ENCODE assay signal across 8 mouse cellular contexts in genomic region chr6:49214086-49214927, GRCm38 (mm10). TPM values are rescaled to one million over a fixed set of nuclear protein-coding genes. Genes with fewer than 3 reads are reported as not detected.
DNase-seq lines count a peak whose midpoint lies in the region; ATAC-seq and TF ChIP-seq lines count a peak whose summit lies in the region.

No protein-coding gene starts in this region.

- peak overlapping the region; percentile 92 for H3K4me2 ChIP-seq in midbrain, embryonic 12.5 days (replicated peaks)

- H3K27ac ChIP-seq in midbrain, embryonic 12.5 days (replicated peaks) = peak overlapping the region; percentile 99

- WGBS in lung, adult 2 months = 1% methylated on average over 73 of the region's 76 CpGs
- under 1% methylated on average over 59 of the region's 76 CpGs for WGBS in midbrain, embryonic 12.5 days

- peak; percentile 37 for DNase-seq in lung, adult 2 months
- no peak for DNase-seq in lung, adult 18-20 months
- DNase-seq in adrenal gland, postnatal 4 days (ENCODE audit: low spot score in 2 of 2) = peak; percentile 18 to 35
- peak; percentile 29 for DNase-seq in gastrocnemius, postnatal 25 days
- peak; percentile 58 for DNase-seq in kidney, postnatal 10 days
- peak; percentile 59 for DNase-seq in testis, postnatal 10 days (ENCODE audit: low spot score)
- DNase-seq in frontal cortex, adult 2 months (ENCODE audit: extremely low spot score in 1 of 2, low spot score in 1 of 2) = no peak

- peak; percentile 7 for ATAC-seq in midbrain, embryonic 12.5 days (ENCODE audit: low FRiP score, low read depth)

- peak overlapping the region; percentile 39 for H3K4me3 ChIP-seq in lung, adult 2 months (replicated peaks; ENCODE audit: extremely low read depth, low read depth, low read length)
- H3K4me3 ChIP-seq in midbrain, embryonic 12.5 days = peak overlapping the region; percentile 98

- peak overlapping the region; percentile 99 for H3K9ac ChIP-seq in midbrain, embryonic 12.5 days (replicated peaks)

- no peak for TF ChIP-seq CTCF in lung, adult 2 months (IDR thresholded peaks at IDR 0.05; ENCODE audit: insufficient read depth, low read length)

- TF ChIP-seq POLR2A in lung, adult 2 months (IDR thresholded peaks at IDR 0.05; ENCODE audit: borderline replicate concordance, extremely low read depth, low read depth, low read length) = no peak

- peaks cover 10% of the 10 kb centered on the region for H3K4me1 ChIP-seq in lung, adult 2 months (ENCODE audit: control insufficient read depth, insufficient read depth, low read length)
- peaks cover 32% of the 10 kb centered on the region for H3K4me1 ChIP-seq in midbrain, embryonic 12.5 days

- no peaks in the 10 kb centered on the region for H3K36me3 ChIP-seq in midbrain, embryonic 12.5 days

- H3K27me3 ChIP-seq in midbrain, embryonic 12.5 days = no peaks in the 10 kb centered on the region

- H3K9me3 ChIP-seq in midbrain, embryonic 12.5 days = no peaks in the 10 kb centered on the region

RNA-seq across cellular contexts. Expression of gene Igf2bp3, which starts 0.5 kb away (rescaled TPM):
- polyA plus RNA-seq in lung, adult 2 months (2012; rRNA removed) = 0.03 and 0.07 TPM in 2 replicates
- 10 to 100 TPM; 16.9 to 17.5 TPM for total RNA-seq in adrenal gland, postnatal 4 days (2021)
- under 1 TPM; 0.15 to 0.29 TPM for total RNA-seq in gastrocnemius, postnatal 25 days (2021)
- 114 and 122 TPM in 2 replicates for polyA plus RNA-seq in midbrain, embryonic 12.5 days (2016; fragmentation: Nextera tagmentation; extraction: Ambion mirVana)
- 0.06 and 0.13 TPM in 2 replicates for polyA plus RNA-seq in frontal cortex, adult 2 months (2012; rRNA removed)

RNA-seq across cellular contexts. Expression of gene Tra2a, which starts 49.5 kb away (rescaled TPM):
- 30.8 and 41.0 TPM in 2 replicates for polyA plus RNA-seq in lung, adult 2 months (2012; rRNA removed)
- total RNA-seq in adrenal gland, postnatal 4 days (2021) = 10 to 100 TPM; 58.7 to 63.1 TPM
- total RNA-seq in gastrocnemius, postnatal 25 days (2021) = 10 to 100 TPM; 15.8 to 18.6 TPM
- polyA plus RNA-seq in midbrain, embryonic 12.5 days (2016; fragmentation: Nextera tagmentation; extraction: Ambion mirVana) = 160 and 162 TPM in 2 replicates
- polyA plus RNA-seq in frontal cortex, adult 2 months (2012; rRNA removed) = 122 and 139 TPM in 2 replicates

Comparison
In these comparisons a context has a peak if more than half of its experiments do, and no peak if none do; other contexts are left out.
1. DNase-seq: peak in lung, adult 2 months (single experiment), adrenal gland, postnatal 4 days (2 of 2), gastrocnemius, postnatal 25 days (single experiment), kidney, postnatal 10 days (single experiment) and testis, postnatal 10 days (single experiment); none in lung, adult 18-20 months (0 of 2) and frontal cortex, adult 2 months (0 of 2).
2. RNA of gene Igf2bp3, which starts 0.5 kb away (polyA plus RNA-seq): 114 to 122 TPM in midbrain, embryonic 12.5 days; 0.03 to 0.07 TPM in lung, adult 2 months and 0.06 to 0.13 TPM in frontal cortex, adult 2 months; every median in the first group is over 100 times any median in the second.